ENCODE assay signal across 32 mouse cellular contexts in the genomic region with DNA sequence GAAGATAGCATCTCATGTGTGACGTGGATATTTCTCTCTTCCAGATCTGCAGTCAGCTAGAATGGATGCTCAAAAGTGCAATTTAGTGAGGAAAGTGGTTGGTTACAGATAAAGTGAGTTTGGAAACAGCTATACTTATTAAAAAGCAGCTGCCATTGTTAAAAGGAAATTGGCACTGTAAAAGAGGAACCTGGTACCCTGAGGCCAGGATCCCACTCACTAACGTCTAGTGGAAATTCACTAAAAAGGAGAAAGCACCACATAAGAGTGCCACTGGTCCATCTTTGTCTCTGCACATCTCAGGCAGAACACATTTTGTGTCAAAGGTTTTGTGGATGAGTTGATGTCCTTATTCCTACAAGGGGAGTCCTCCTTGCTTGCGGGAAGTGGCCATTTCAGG. TPM values are rescaled to one million over a fixed set of nuclear protein-coding genes. Genes with fewer than 3 reads are reported as not detected.
DNase-seq lines count a peak whose midpoint lies in the region; ATAC-seq and TF ChIP-seq lines count a peak whose summit lies in the region.
"Had no signal": no experiment of that assay in that cellular context is flagged by ENCODE, and none has a peak within 500 bp of the region (broad histone marks: within the 10 kb centered on the region; RNA-seq: fewer than 3 reads in every experiment).

No protein-coding gene starts in this region.

- H3K36me3 ChIP-seq in spleen, adult 2 months (ENCODE audit: control insufficient read depth, insufficient read depth, low read length) = no peaks in the 10 kb centered on the region
- peaks cover 49 to 76% of the 10 kb centered on the region in 2 experiments for H3K36me3 ChIP-seq in CH12.LX (replicated peaks in 1 of 2; ENCODE audit: control insufficient read depth in 1 of 2, insufficient read depth in 1 of 2, low read length in 1 of 2)
- no peaks in the 10 kb centered on the region for H3K36me3 ChIP-seq in forebrain, embryonic 16.5 days (ENCODE audit: control insufficient read depth, insufficient read depth)
- H3K36me3 ChIP-seq: heart, embryonic 12.5 days; heart, embryonic 15.5 days; intestine, embryonic 15.5 days had no signal

- TF ChIP-seq RAD21 in CH12.LX (IDR thresholded peaks at IDR 0.05; ENCODE audit: low read depth, low read length) = no peak

- in situ Hi-C loops in CH12.LX (cut with MboI; ENCODE audit: low pct_ligation_motif_present, low pct_unique_long_range_greater_than_20kb, low sequenced_read_pairs) = no loop called here

- no peaks in the 10 kb centered on the region for H3K9me3 ChIP-seq in CH12.LX (replicated peaks; ENCODE audit: low read length)
- no peaks in the 10 kb centered on the region for H3K9me3 ChIP-seq in forebrain, embryonic 16.5 days (ENCODE audit: control insufficient read depth, low read length)
- H3K9me3 ChIP-seq: forebrain, embryonic 10.5 days; forebrain, embryonic 13.5 days; heart, embryonic 12.5 days; heart, embryonic 15.5 days; hindbrain, embryonic 10.5 days; hindbrain, embryonic 13.5 days; intestine, embryonic 15.5 days had no signal

- no peaks in the 10 kb centered on the region for H3K27me3 ChIP-seq in spleen, adult 2 months (ENCODE audit: control insufficient read depth, insufficient read depth, low read length)
- H3K27me3 ChIP-seq in CH12.LX (replicated peaks) = no peaks in the 10 kb centered on the region
- no peaks in the 10 kb centered on the region for H3K27me3 ChIP-seq in forebrain, embryonic 16.5 days (replicated peaks; ENCODE audit: control insufficient read depth, insufficient read depth, low read length)
- H3K27me3 ChIP-seq: forebrain, embryonic 13.5 days; heart, embryonic 12.5 days; heart, embryonic 15.5 days; hindbrain, embryonic 13.5 days; intestine, embryonic 15.5 days had no signal

- H3K79me2 ChIP-seq in CH12.LX (replicated peaks; ENCODE audit: control insufficient read depth, extremely low read depth, insufficient read depth, poor library complexity, severe bottlenecking) = peaks cover 8% of the 10 kb centered on the region; the same call in 1 of the 2 replicates

- no peak overlapping the region; the same call in 1 of the 2 replicates for H3K4me3 ChIP-seq in spleen, adult 2 months (ENCODE audit: extremely low read depth, insufficient read depth, insufficient read length)
- H3K4me3 ChIP-seq in CH12.LX (replicated peaks in 1 of 3; ENCODE audit: low read depth in 2 of 3, low read length in 2 of 3, poor library complexity in 1 of 3) = no peak overlapping the region
- no peak overlapping the region for H3K4me3 ChIP-seq in forebrain, embryonic 16.5 days (replicated peaks; ENCODE audit: low read length)
- H3K4me3 ChIP-seq: forebrain, embryonic 10.5 days; forebrain, embryonic 13.5 days; gastrocnemius, adult 2 months; heart, embryonic 12.5 days; heart, embryonic 15.5 days; hindbrain, embryonic 10.5 days; hindbrain, embryonic 13.5 days; intestine, embryonic 15.5 days had no signal

- ATAC-seq in neutrophil, adult 5-6 weeks (ENCODE audit: extremely low read depth, insufficient number of reproducible peaks, low FRiP score, poor library complexity, severe bottlenecking) = 0 out of 2 replicates have a peak, but pooled peaks have one; percentile 30
- no peak for ATAC-seq in forebrain, embryonic 16.5 days
- ATAC-seq: activated CD4-positive, CD25-positive, alpha-beta regulatory T cell, adult 4 months; CD4-positive, CD25-positive, alpha-beta regulatory T cell, adult 4 months; forebrain, embryonic 13.5 days; forebrain, postnatal 0 days; hindbrain, embryonic 16.5 days; intestine, embryonic 15.5 days had no signal

- DNase-seq in spleen, adult 2 months (ENCODE audit: low read depth in 1 of 2, low spot score in 2 of 2) = no peak
- DNase-seq in spleen, adult 12 weeks (ENCODE audit: low spot score) = no peak
- no peak for DNase-seq in CH12.LX (ENCODE audit: extremely low read depth)
- no peak for DNase-seq in left cerebral cortex, postnatal 4 days
- DNase-seq: adrenal gland, adult 8-10 months; adrenal gland, postnatal 25 days; cerebellum, adult 11-12 months; cerebellum, adult 8-10 months; cerebellum, postnatal 10 days; cerebellum, postnatal 36 days; forebrain, postnatal 0 days; gastrocnemius, adult 2 months; gastrocnemius, postnatal 14 days; heart, postnatal 10 days; heart, postnatal 36 days had no signal

- no peak overlapping the region for H3K9ac ChIP-seq in CH12.LX (ENCODE audit: insufficient read depth, low read depth)
- H3K9ac ChIP-seq in forebrain, embryonic 16.5 days (replicated peaks; ENCODE audit: low read depth, low read length) = no peak overlapping the region
- H3K9ac ChIP-seq: forebrain, embryonic 13.5 days; forebrain, postnatal 0 days; heart, embryonic 12.5 days; heart, embryonic 15.5 days; hindbrain, embryonic 13.5 days; intestine, embryonic 15.5 days had no signal

- TF ChIP-seq EP300 in CH12.LX (IDR thresholded peaks at IDR 0.05; ENCODE audit: low read length) = peak; percentile 50

- WGBS in spleen, adult 2 months = 41% methylated on average over 3 of the region's 3 CpGs
- whole genome bisulfite sequencing in forebrain, embryonic 16.5 days = 82% methylated on average over 3 of the region's 3 CpGs

- intact Hi-C loops in left cerebral cortex, postnatal 4 days (cut with DNase I) = no loop called here

- TF ChIP-seq CTCF in spleen, adult 2 months (IDR thresholded peaks at IDR 0.05; ENCODE audit: extremely low read depth, insufficient read depth, insufficient read length, insufficient replicate concordance) = no peak
- no peak for TF ChIP-seq CTCF in CH12.LX (conservative IDR thresholded peaks at IDR 0.05 in 1 of 2, IDR thresholded peaks at IDR 0.05 in 1 of 2; ENCODE audit: low read depth in 2 of 2, low read length in 2 of 2)

- peak overlapping the region; percentile 53 for H3K27ac ChIP-seq in spleen, adult 2 months (ENCODE audit: insufficient read depth, low read length)
- H3K27ac ChIP-seq in CH12.LX (ENCODE audit: insufficient read depth, low read depth) = no peak overlapping the region
- no peak overlapping the region for H3K27ac ChIP-seq in forebrain, embryonic 16.5 days (ENCODE audit: low read length)
- H3K27ac ChIP-seq: forebrain, embryonic 10.5 days; forebrain, embryonic 13.5 days; gastrocnemius, adult 2 months; heart, embryonic 15.5 days; hindbrain, embryonic 10.5 days; hindbrain, embryonic 13.5 days; intestine, embryonic 15.5 days had no signal

- no peak overlapping the region for H3K4me2 ChIP-seq in CH12.LX (ENCODE audit: insufficient read depth, low read depth, poor library complexity, severe bottlenecking)
- H3K4me2 ChIP-seq in forebrain, embryonic 16.5 days (ENCODE audit: low read length) = no peak overlapping the region
- H3K4me2 ChIP-seq: forebrain, embryonic 13.5 days; heart, embryonic 12.5 days; heart, embryonic 15.5 days; hindbrain, embryonic 13.5 days; intestine, embryonic 15.5 days had no signal

- no peak for TF ChIP-seq POLR2A in spleen, adult 2 months (IDR thresholded peaks at IDR 0.05; ENCODE audit: low read depth, low read length)
- no peak for TF ChIP-seq POLR2A in CH12.LX (IDR thresholded peaks at IDR 0.05; ENCODE audit: low read depth, low read length)

- H3K4me1 ChIP-seq in spleen, adult 2 months (ENCODE audit: control insufficient read depth, insufficient read depth, insufficient read length) = peaks cover 5% of the 10 kb centered on the region; the same call in 1 of the 2 replicates
- peaks cover 8 to 54% of the 10 kb centered on the region in 2 experiments for H3K4me1 ChIP-seq in CH12.LX (ENCODE audit: control insufficient read depth in 1 of 2, insufficient read depth in 2 of 2)
- no peaks in the 10 kb centered on the region for H3K4me1 ChIP-seq in forebrain, embryonic 16.5 days (replicated peaks; ENCODE audit: control insufficient read depth, insufficient read depth, low read length)
- H3K4me1 ChIP-seq: forebrain, embryonic 10.5 days; forebrain, embryonic 13.5 days; heart, embryonic 12.5 days; heart, embryonic 15.5 days; hindbrain, embryonic 10.5 days; hindbrain, embryonic 13.5 days; intestine, embryonic 15.5 days had no signal

- dilution Hi-C loops in CH12.LX (cut with MboI; ENCODE audit: extremely low pct_ligation_motif_present, extremely low pct_unique_long_range_greater_than_20kb, low sequenced_read_pairs) = no loop called here

TF ChIP-seq in CH12.LX, 34 proteins besides CTCF, POLR2A, EP300 and RAD21 (continues in another document):
- TF ChIP-seq MYC (IDR thresholded peaks at IDR 0.05; ENCODE audit: low read depth, low read length) (no peak), MEF2A (IDR thresholded peaks at IDR 0.05; ENCODE audit: borderline replicate concordance, low read depth, low read length) (no peak), BHLHE40 (IDR thresholded peaks at IDR 0.05; ENCODE audit: low read depth, low read length) (no peak), KAT2A (IDR thresholded peaks at IDR 0.05; ENCODE audit: insufficient replicate concordance, low read length) (no peak)

RNA-seq across cellular contexts. Expression of a gene that starts 7.2 kb away (rescaled TPM):
- 0.28 and 0.31 TPM in 2 replicates for polyA plus RNA-seq in spleen, adult 2 months (2012; rRNA removed)
- total RNA-seq in CH12.LX (2012; rRNA removed) = 0.76 and 0.93 TPM in 2 replicates
- 0.40 and 0.63 TPM in 2 replicates for total RNA-seq in CH12.LX (2014; rRNA removed)
- 0.59 and 0.70 TPM in 2 replicates for polyA plus RNA-seq in CH12.LX (2012; ENCODE audit: insufficient read length, low read depth)
- total RNA-seq in neutrophil, adult 5-6 weeks (2017) = not detected in 2 replicates
- polyA plus RNA-seq in forebrain, embryonic 16.5 days (2015; fragmentation: Nextera tagmentation; extraction: Ambion mirVana) = 1.6 and 1.8 TPM in 2 replicates
- total RNA-seq in left cerebral cortex, postnatal 4 days (2021) = 1 to 10 TPM; 3.1 to 3.5 TPM
- polyA plus RNA-seq: activated CD4-positive, CD25-positive, alpha-beta regulatory T cell, adult 4 months; C2C12 had no signal

RNA-seq across cellular contexts. Expression of a gene that starts 27.5 kb away (rescaled TPM):
- polyA plus RNA-seq in spleen, adult 2 months (2012; rRNA removed) = 0.12 and 0.25 TPM in 2 replicates
- total RNA-seq in CH12.LX (2012; rRNA removed) (not detected in 2 replicates), CH12.LX (2014; rRNA removed) (not detected in 2 replicates)
- polyA plus RNA-seq in CH12.LX (2012; ENCODE audit: insufficient read length, low read depth) = 0.27 TPM in 1 of 2 replicates, not detected in the other
- not detected in 2 replicates for total RNA-seq in neutrophil, adult 5-6 weeks (2017)
- polyA plus RNA-seq in forebrain, embryonic 16.5 days (2015; fragmentation: Nextera tagmentation; extraction: Ambion mirVana) = not detected in 2 replicates
- not detected for total RNA-seq in left cerebral cortex, postnatal 4 days (2021)
- total RNA-seq: ES-E14; forebrain, postnatal 0 days; gastrocnemius, adult 2 months; gastrocnemius, postnatal 14 days; heart, postnatal 10 days; heart, postnatal 36 days had no signal
- polyA plus RNA-seq: activated CD4-positive, CD25-positive, alpha-beta regulatory T cell, adult 4 months; brain, embryonic 14.5 days; C2C12; CD4-positive, CD25-positive, alpha-beta regulatory T cell, adult 4 months; embryonic facial prominence, embryonic 11.5 days; forebrain, embryonic 10.5 days; forebrain, embryonic 13.5 days; forebrain, postnatal 0 days; frontal cortex, adult 2 months; heart, embryonic 12.5 days; heart, embryonic 15.5 days; hindbrain, embryonic 10.5 days; hindbrain, embryonic 13.5 days; hindbrain, embryonic 16.5 days; intestine, embryonic 15.5 days had no signal

RNA-seq across cellular contexts. Expression of a gene that starts 45.5 kb away (rescaled TPM):
- 15.9 and 16.7 TPM in 2 replicates for polyA plus RNA-seq in spleen, adult 2 months (2012; rRNA removed)
- total RNA-seq in CH12.LX (2012; rRNA removed) (2.9 and 4.5 TPM in 2 replicates), CH12.LX (2014; rRNA removed) (9.8 TPM in 2 replicates)
- polyA plus RNA-seq in CH12.LX (2012; ENCODE audit: insufficient read length, low read depth) = 13.0 and 13.9 TPM in 2 replicates
- 0.25 and 4.5 TPM in 2 replicates for total RNA-seq in neutrophil, adult 5-6 weeks (2017)
- 2.6 and 3.0 TPM in 2 replicates for polyA plus RNA-seq in forebrain, embryonic 16.5 days (2015; fragmentation: Nextera tagmentation; extraction: Ambion mirVana)
- total RNA-seq in left cerebral cortex, postnatal 4 days (2021) = 1 to 10 TPM; 1.7 to 4.3 TPM
- polyA plus RNA-seq: activated CD4-positive, CD25-positive, alpha-beta regulatory T cell, adult 4 months; C2C12; CD4-positive, CD25-positive, alpha-beta regulatory T cell, adult 4 months had no signal

RNA-seq across cellular contexts. Expression of a gene that starts 53.3 kb away (rescaled TPM):
- polyA plus RNA-seq in spleen, adult 2 months (2012; rRNA removed) = 2.8 and 3.2 TPM in 2 replicates
- total RNA-seq in CH12.LX (2012; rRNA removed) (not detected in 2 replicates), CH12.LX (2014; rRNA removed) (not detected in 2 replicates)
- polyA plus RNA-seq in CH12.LX (2012; ENCODE audit: insufficient read length, low read depth) = not detected in 2 replicates
- not detected in 2 replicates for total RNA-seq in neutrophil, adult 5-6 weeks (2017)
- polyA plus RNA-seq in forebrain, embryonic 16.5 days (2015; fragmentation: Nextera tagmentation; extraction: Ambion mirVana) = 28.3 and 32.5 TPM in 2 replicates
- total RNA-seq in left cerebral cortex, postnatal 4 days (2021) = 10 to 100 TPM; 31.5 to 35.8 TPM
- polyA plus RNA-seq: activated CD4-positive, CD25-positive, alpha-beta regulatory T cell, adult 4 months; CD4-positive, CD25-positive, alpha-beta regulatory T cell, adult 4 months had no signal
